Comparison of ENCODE assay signal across 23 mouse cellular contexts in genomic region chr13:120015348-120016007, GRCm38 (mm10). TPM values are rescaled to one million over a fixed set of nuclear protein-coding genes. Genes with fewer than 3 reads are reported as not detected.
DNase-seq lines count a peak whose midpoint lies in the region; ATAC-seq and TF ChIP-seq lines count a peak whose summit lies in the region.
"Not testable (repeated sequence)": the region's sequence is repeated elsewhere in the genome, so short reads cannot be mapped to it uniquely, and the experiment has no call there.
"Had no signal": no experiment of that assay in that cellular context is flagged by ENCODE, and none has a peak within 500 bp of the region (broad histone marks: within the 10 kb centered on the region; RNA-seq: fewer than 3 reads in every experiment).

No protein-coding gene starts in this region.

- not testable (repeated sequence) for H3K9me3 ChIP-seq in heart, embryonic 14.5 days (ENCODE audit: control insufficient read depth, low read length); hindbrain, embryonic 16.5 days (ENCODE audit: control insufficient read depth, low read length); kidney, postnatal 0 days (replicated peaks; ENCODE audit: low read length); liver, embryonic 15.5 days (replicated peaks); midbrain, embryonic 13.5 days; neural tube, embryonic 14.5 days (ENCODE audit: control insufficient read depth, low read length)

- H3K4me1 ChIP-seq in heart, embryonic 14.5 days (ENCODE audit: control insufficient read depth in 2 of 2, insufficient read depth in 2 of 2, low read length in 2 of 2); hindbrain, embryonic 16.5 days (ENCODE audit: control insufficient read depth, insufficient read depth, low read depth, low read length); kidney, postnatal 0 days (replicated peaks; ENCODE audit: insufficient read depth, low read length); liver, embryonic 15.5 days (replicated peaks); midbrain, embryonic 13.5 days (replicated peaks); neural tube, embryonic 14.5 days (ENCODE audit: control insufficient read depth, insufficient read depth, low read length): not testable (repeated sequence)

- H3K36me3 ChIP-seq in heart, embryonic 14.5 days (ENCODE audit: control insufficient read depth, insufficient read depth, low read length); hindbrain, embryonic 16.5 days (ENCODE audit: control insufficient read depth, insufficient read depth, low read length); kidney, postnatal 0 days (ENCODE audit: insufficient read depth, low read length); liver, embryonic 15.5 days (replicated peaks); midbrain, embryonic 13.5 days; neural tube, embryonic 14.5 days (ENCODE audit: control insufficient read depth, insufficient read depth, low read length): not testable (repeated sequence)

- not testable (repeated sequence) for TF ChIP-seq CTCF in kidney, postnatal 0 days (IDR thresholded peaks at IDR 0.05; ENCODE audit: low read depth)

- ATAC-seq in erythroblast, adult 5-6 weeks (replicated peaks; ENCODE audit: low FRiP score, poor library complexity, severe bottlenecking) = peak; percentile 35
- 0 out of 2 replicates have a peak, but pooled peaks have one; percentile 17 for ATAC-seq in heart, embryonic 14.5 days (ENCODE audit: insufficient number of reproducible peaks, insufficient read depth, low FRiP score, low read depth)
- peak; percentile 24; the same call in 1 of the 2 replicates for ATAC-seq in hindbrain, embryonic 16.5 days
- peak; percentile 59; the same call in 1 of the 2 replicates for ATAC-seq in kidney, postnatal 0 days (replicated peaks; ENCODE audit: low FRiP score, low read depth)
- ATAC-seq in liver, embryonic 15.5 days (ENCODE audit: insufficient read depth) = 0 out of 2 replicates have a peak, but pooled peaks have one; percentile 18
- ATAC-seq in midbrain, embryonic 13.5 days = peak; percentile 55
- ATAC-seq in neural tube, embryonic 14.5 days (ENCODE audit: low read depth) = peak; percentile 24; the same call in 1 of the 2 replicates

- H3K9ac ChIP-seq in heart, embryonic 14.5 days (ENCODE audit: low read length); hindbrain, embryonic 16.5 days (ENCODE audit: low read depth, low read length); kidney, postnatal 0 days (ENCODE audit: low read depth, low read length); liver, embryonic 15.5 days; midbrain, embryonic 13.5 days (replicated peaks); neural tube, embryonic 14.5 days (replicated peaks; ENCODE audit: low read depth, low read length): not testable (repeated sequence)

- peak; percentile 0 for DNase-seq in CD4-positive helper T cell, adult 2 months (ENCODE audit: low read depth, low spot score)
- DNase-seq in kidney, postnatal 0 days (ENCODE audit: low spot score) = not testable (repeated sequence)

- not testable (repeated sequence) for H3K4me2 ChIP-seq in heart, embryonic 14.5 days (ENCODE audit: low read length); hindbrain, embryonic 16.5 days (ENCODE audit: low read length); kidney, postnatal 0 days (ENCODE audit: low read length); liver, embryonic 15.5 days; midbrain, embryonic 13.5 days (replicated peaks); neural tube, embryonic 14.5 days (ENCODE audit: low read depth, low read length)

- H3K4me3 ChIP-seq in heart, embryonic 14.5 days (ENCODE audit: control insufficient read depth in 1 of 2, insufficient read depth in 1 of 2, low read depth in 1 of 2, low read length in 2 of 2); hindbrain, embryonic 16.5 days (ENCODE audit: low read length); kidney, postnatal 0 days (replicated peaks; ENCODE audit: low read depth, low read length); liver, embryonic 15.5 days (replicated peaks); midbrain, embryonic 13.5 days (replicated peaks); neural tube, embryonic 14.5 days (ENCODE audit: low read depth, low read length): not testable (repeated sequence)

- not testable (repeated sequence) for H3K27ac ChIP-seq in heart, embryonic 14.5 days (replicated peaks in 1 of 2; ENCODE audit: control insufficient read depth in 1 of 2, insufficient read depth in 1 of 2, low read depth in 2 of 2, low read length in 2 of 2); hindbrain, embryonic 16.5 days (ENCODE audit: low read depth, low read length); kidney, postnatal 0 days; liver, embryonic 15.5 days (replicated peaks); midbrain, embryonic 13.5 days; neural tube, embryonic 14.5 days (ENCODE audit: low read depth, low read length)

- H3K27me3 ChIP-seq in heart, embryonic 14.5 days (ENCODE audit: control insufficient read depth, insufficient read depth, low read length); hindbrain, embryonic 16.5 days (replicated peaks; ENCODE audit: control insufficient read depth, insufficient read depth, low read length); kidney, postnatal 0 days (ENCODE audit: insufficient read depth, low read length); liver, embryonic 15.5 days; neural tube, embryonic 14.5 days (ENCODE audit: control insufficient read depth, insufficient read depth, low read length): not testable (repeated sequence)
- peaks cover 11% of the 10 kb centered on the region for H3K27me3 ChIP-seq in midbrain, embryonic 13.5 days

- 0% methylated on average over 14 of the region's 32 CpGs for WGBS in heart, embryonic 14.5 days
- 0% methylated on average over 6 of the region's 32 CpGs for WGBS in hindbrain, embryonic 16.5 days
- under 1% methylated on average over 7 of the region's 32 CpGs for WGBS in kidney, postnatal 0 days
- WGBS in liver, embryonic 15.5 days (ENCODE audit: insufficient replicate concordance) = 3% methylated on average over 6 of the region's 32 CpGs
- under 1% methylated on average over 6 of the region's 32 CpGs for WGBS in midbrain, embryonic 13.5 days
- WGBS in neural tube, embryonic 14.5 days = 3% methylated on average over 6 of the region's 32 CpGs

RNA-seq across cellular contexts. Expression of gene Gm36079, which starts 11.3 kb away (rescaled TPM):
- total RNA-seq in erythroblast, adult 5-6 weeks (2015; ENCODE audit: low replicate concordance) = not detected in 2 replicates
- total RNA-seq in erythroblast, adult 5-6 weeks (2017; ENCODE audit: low replicate concordance) = not detected in 2 replicates
- polyA plus RNA-seq in heart, embryonic 14.5 days (2014; fragmentation: Nextera tagmentation; extraction: Ambion mirVana) = not detected in 2 replicates
- polyA plus RNA-seq in hindbrain, embryonic 16.5 days (2015; fragmentation: Nextera tagmentation; extraction: Ambion mirVana) = not detected in 2 replicates
- polyA plus RNA-seq in kidney, postnatal 0 days (2015; fragmentation: Nextera tagmentation; extraction: Ambion mirVana) = not detected in 2 replicates
- polyA plus RNA-seq in liver, embryonic 15.5 days (2015; fragmentation: Nextera tagmentation; extraction: Ambion mirVana) = not detected in 2 replicates
- not detected in 2 replicates for polyA plus RNA-seq in midbrain, embryonic 13.5 days (2015; fragmentation: Nextera tagmentation; extraction: Ambion mirVana)
- polyA plus RNA-seq in neural tube, embryonic 14.5 days (2014; fragmentation: Nextera tagmentation; extraction: Ambion mirVana) = not detected in 2 replicates
- total RNA-seq: adrenal gland, postnatal 14 days; gastrocnemius, adult 2 months; gastrocnemius, postnatal 4 days; left cerebral cortex, postnatal 14 days had no signal
- polyA plus RNA-seq: cerebellum, adult 2 months; forebrain, embryonic 12.5 days; frontal cortex, adult 2 months; heart, postnatal 0 days; hindbrain, embryonic 10.5 days; intestine, embryonic 16.5 days; limb, embryonic 13.5 days; liver, postnatal 0 days; midbrain, embryonic 16.5 days; testis, adult 2 months; urinary bladder, adult 2 months had no signal

RNA-seq across cellular contexts. Expression of gene Gm21188, which starts 36.5 kb away (rescaled TPM):
- total RNA-seq in erythroblast, adult 5-6 weeks (2015; ENCODE audit: low replicate concordance) = 42.4 and 52.3 TPM in 2 replicates
- 12.4 and 14.4 TPM in 2 replicates for total RNA-seq in erythroblast, adult 5-6 weeks (2017; ENCODE audit: low replicate concordance)
- polyA plus RNA-seq in heart, embryonic 14.5 days (2014; fragmentation: Nextera tagmentation; extraction: Ambion mirVana) = not detected in 2 replicates
- not detected in 2 replicates for polyA plus RNA-seq in hindbrain, embryonic 16.5 days (2015; fragmentation: Nextera tagmentation; extraction: Ambion mirVana)
- 0.12 and 0.19 TPM in 2 replicates for polyA plus RNA-seq in kidney, postnatal 0 days (2015; fragmentation: Nextera tagmentation; extraction: Ambion mirVana)
- polyA plus RNA-seq in liver, embryonic 15.5 days (2015; fragmentation: Nextera tagmentation; extraction: Ambion mirVana) = 0.35 and 0.43 TPM in 2 replicates
- polyA plus RNA-seq in midbrain, embryonic 13.5 days (2015; fragmentation: Nextera tagmentation; extraction: Ambion mirVana) = not detected in 2 replicates
- not detected in 2 replicates for polyA plus RNA-seq in neural tube, embryonic 14.5 days (2014; fragmentation: Nextera tagmentation; extraction: Ambion mirVana)
- total RNA-seq: left cerebral cortex, postnatal 14 days had no signal
- polyA plus RNA-seq: cerebellum, adult 2 months; forebrain, embryonic 12.5 days; hindbrain, embryonic 10.5 days; intestine, embryonic 16.5 days; limb, embryonic 13.5 days; midbrain, embryonic 16.5 days had no signal
